Mouse (Mus musculus): ENCODE measurements around the gene Cnot10. TPM values are rescaled to one million over a fixed set of nuclear protein-coding genes. Genes with fewer than 3 reads are reported as not detected.

Cnot10 gene
- polyA plus RNA-seq, 1 experiment: 34.5 TPM

GRCm38 (mm10) chr9:114563761-114564606, 76.0 kb downstream of the Cnot10 start, which contains the start of gene Trim71:
Gene Trim71, minus strand, starts transcription at chr9:114564369.
- TF ChIP-seq CTCF (IDR thresholded peaks at IDR 0.05; ENCODE audit: control insufficient read depth, insufficient read depth, low read length): no peak
- no peak within 1 kb of the TSS; the same call in 1 of the 2 replicates for H3K27ac ChIP-seq (ENCODE audit: control insufficient read depth, insufficient read depth, low read depth, low read length, poor library complexity)
- 1% methylated on average over 91 of the region's 91 CpGs for WGBS
- no peaks in the 10 kb centered on the region for H3K4me1 ChIP-seq (ENCODE audit: control insufficient read depth, insufficient read depth, low read length)
- no peak within 1 kb of the TSS for H3K4me3 ChIP-seq (replicated peaks; ENCODE audit: control insufficient read depth, low read depth, low read length)

DNA sequence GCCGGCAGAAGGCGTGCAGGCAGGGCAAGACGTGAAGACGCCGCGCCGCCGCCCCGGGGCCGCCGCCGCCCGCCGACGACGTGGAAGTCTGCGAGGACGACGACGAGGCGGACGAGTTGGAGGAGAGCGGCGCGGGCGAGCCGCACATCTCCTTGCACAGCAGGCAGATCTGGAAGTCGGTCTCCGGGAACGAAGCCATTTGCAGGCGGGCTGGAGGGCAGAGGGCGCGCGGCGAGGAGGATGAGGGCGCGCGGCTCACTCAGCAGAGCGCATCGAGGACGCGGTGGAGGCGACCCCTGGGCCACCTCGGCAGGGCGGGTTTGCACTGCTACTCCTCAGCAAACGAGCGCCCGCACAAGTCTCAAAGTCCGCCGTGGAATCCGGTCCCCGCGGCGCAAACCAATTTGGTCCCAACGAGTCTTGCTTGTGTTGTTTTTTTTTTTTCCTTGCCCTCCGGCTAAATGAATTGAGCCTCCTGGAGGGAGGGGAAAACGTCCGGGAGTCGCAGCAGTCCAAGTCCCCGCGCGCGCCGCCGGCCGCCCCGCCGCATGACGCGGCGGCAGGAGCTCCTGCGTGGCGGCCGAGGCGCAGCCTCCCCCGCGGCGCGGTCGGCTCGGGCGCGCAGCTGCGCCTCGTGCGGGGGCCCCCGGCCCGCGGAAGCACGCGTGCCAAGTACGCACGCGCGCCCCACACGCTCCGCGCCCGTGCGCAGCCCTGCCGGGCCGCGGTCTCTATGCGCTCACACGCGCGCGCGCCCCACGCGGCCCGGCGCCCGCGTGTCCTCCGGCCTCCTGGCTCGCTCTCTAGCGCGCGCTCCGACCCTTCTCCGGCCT, 76.8 kb downstream of the Cnot10 start:
- 1% methylated on average over 122 of the region's 122 CpGs for WGBS
- Histone ChIP-seq H3K4me3 (replicated peaks; ENCODE audit: control insufficient read depth, low read depth, low read length) (no peak overlapping the region), H3K4me1 (ENCODE audit: control insufficient read depth, insufficient read depth, low read length) (no peaks in the 10 kb centered on the region), H3K27ac (ENCODE audit: control insufficient read depth, insufficient read depth, low read depth, low read length, poor library complexity) (no peak overlapping the region; the same call in 1 of the 2 replicates)
- TF ChIP-seq POLR2A (IDR thresholded peaks at IDR 0.05; ENCODE audit: borderline replicate concordance, control insufficient read depth, low read depth, low read length): no peak
- TF ChIP-seq CTCF (IDR thresholded peaks at IDR 0.05; ENCODE audit: control insufficient read depth, insufficient read depth, low read length): no peak

- WGBS: 4% methylated on average over 101 of the region's 101 CpGs
Measured at GRCm38 (mm10) chr9:114562031-114562918, 77.7 kb downstream of the Cnot10 start.

GRCm38 (mm10) chr9:114561671-114561971, 78.4 kb downstream of the Cnot10 start:
- TF ChIP-seq CTCF (IDR thresholded peaks at IDR 0.05; ENCODE audit: control insufficient read depth, insufficient read depth, low read length) (no peak), POLR2A (IDR thresholded peaks at IDR 0.05; ENCODE audit: borderline replicate concordance, control insufficient read depth, low read depth, low read length) (no peak)

More at GRCm38 (mm10) chr9:114562031-114562918, 77.7 kb downstream of the Cnot10 start:
- no peak overlapping the region; the same call in 1 of the 2 replicates for H3K27ac ChIP-seq (ENCODE audit: control insufficient read depth, insufficient read depth, low read depth, low read length, poor library complexity)
- TF ChIP-seq POLR2A (IDR thresholded peaks at IDR 0.05; ENCODE audit: borderline replicate concordance, control insufficient read depth, low read depth, low read length): no peak
- TF ChIP-seq CTCF (IDR thresholded peaks at IDR 0.05; ENCODE audit: control insufficient read depth, insufficient read depth, low read length): no peak
- H3K4me3 ChIP-seq (replicated peaks; ENCODE audit: control insufficient read depth, low read depth, low read length): no peak overlapping the region
- H3K4me1 ChIP-seq (ENCODE audit: control insufficient read depth, insufficient read depth, low read length): no peaks in the 10 kb centered on the region

GRCm38 (mm10) chr9:114560771-114561670, 79.0 kb downstream of the Cnot10 start:
- Histone ChIP-seq H3K4me3 (replicated peaks; ENCODE audit: control insufficient read depth, low read depth, low read length) (no peak overlapping the region), H3K4me1 (ENCODE audit: control insufficient read depth, insufficient read depth, low read length) (no peaks in the 10 kb centered on the region), H3K27ac (ENCODE audit: control insufficient read depth, insufficient read depth, low read depth, low read length, poor library complexity) (no peak overlapping the region)
- 7% methylated on average over 36 of the region's 36 CpGs for WGBS
- TF ChIP-seq CTCF (IDR thresholded peaks at IDR 0.05; ENCODE audit: control insufficient read depth, insufficient read depth, low read length) (no peak), POLR2A (IDR thresholded peaks at IDR 0.05; ENCODE audit: borderline replicate concordance, control insufficient read depth, low read depth, low read length) (no peak)

More at GRCm38 (mm10) chr9:114561671-114561971, 78.4 kb downstream of the Cnot10 start:
- Histone ChIP-seq H3K27ac (ENCODE audit: control insufficient read depth, insufficient read depth, low read depth, low read length, poor library complexity) (no peak overlapping the region), H3K4me3 (replicated peaks; ENCODE audit: control insufficient read depth, low read depth, low read length) (no peak overlapping the region), H3K4me1 (ENCODE audit: control insufficient read depth, insufficient read depth, low read length) (no peaks in the 10 kb centered on the region)
- 8% methylated on average over 12 of the region's 12 CpGs for WGBS

- Histone ChIP-seq H3K4me3 (replicated peaks; ENCODE audit: control insufficient read depth, low read depth, low read length) (no peak overlapping the region), H3K4me1 (ENCODE audit: control insufficient read depth, insufficient read depth, low read length) (no peaks in the 10 kb centered on the region), H3K27ac (ENCODE audit: control insufficient read depth, insufficient read depth, low read depth, low read length, poor library complexity) (no peak overlapping the region)
- TF ChIP-seq CTCF (IDR thresholded peaks at IDR 0.05; ENCODE audit: control insufficient read depth, insufficient read depth, low read length) (no peak), POLR2A (IDR thresholded peaks at IDR 0.05; ENCODE audit: borderline replicate concordance, control insufficient read depth, low read depth, low read length) (no peak)
- 32% methylated on average over 7 of the region's 7 CpGs for WGBS
Measured at GRCm38 (mm10) chr9:114560141-114560540, 79.8 kb downstream of the Cnot10 start.

DNA sequence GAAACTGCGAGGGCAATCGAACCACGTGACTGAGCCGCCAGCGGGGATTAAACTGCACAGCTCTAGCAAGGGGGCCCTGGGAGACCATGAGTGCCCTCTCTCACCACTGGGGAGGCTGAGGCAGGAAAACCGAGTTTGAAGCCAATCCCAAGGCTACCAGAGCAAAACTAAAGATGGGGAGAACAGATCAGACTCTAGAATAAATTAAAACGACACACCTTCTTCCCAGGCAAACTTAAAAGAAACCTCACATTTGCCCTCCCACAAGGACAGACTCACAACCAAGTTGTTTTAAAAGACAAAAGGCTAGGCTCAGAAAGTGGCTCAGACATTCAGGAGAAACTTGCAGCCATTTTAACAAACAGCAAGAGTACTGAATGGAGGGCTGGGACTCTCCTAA, 82.9 kb downstream of the Cnot10 start:
- TF ChIP-seq CTCF (IDR thresholded peaks at IDR 0.05; ENCODE audit: control insufficient read depth, insufficient read depth, low read length) (no peak), POLR2A (IDR thresholded peaks at IDR 0.05; ENCODE audit: borderline replicate concordance, control insufficient read depth, low read depth, low read length) (no peak)
- no peaks in the 10 kb centered on the region for H3K4me1 ChIP-seq (ENCODE audit: control insufficient read depth, insufficient read depth, low read length)
- no peak overlapping the region for H3K27ac ChIP-seq (ENCODE audit: control insufficient read depth, insufficient read depth, low read depth, low read length, poor library complexity)
- no peak overlapping the region for H3K4me3 ChIP-seq (replicated peaks; ENCODE audit: control insufficient read depth, low read depth, low read length)
- WGBS: 58% methylated on average over 7 of the region's 7 CpGs
